ENCODE assay signal across 8 mouse cellular contexts in genomic region chr16:31235457-31236310, GRCm38 (mm10). TPM values are rescaled to one million over a fixed set of nuclear protein-coding genes. Genes with fewer than 3 reads are reported as not detected.
DNase-seq lines count a peak whose midpoint lies in the region; ATAC-seq and TF ChIP-seq lines count a peak whose summit lies in the region.
"Had no signal": no experiment of that assay in that cellular context is flagged by ENCODE, and none has a peak within 500 bp of the region (broad histone marks: within the 10 kb centered on the region; RNA-seq: fewer than 3 reads in every experiment).

No protein-coding gene starts in this region.

- H3K36me3 ChIP-seq in midbrain, embryonic 11.5 days (ENCODE audit: control insufficient read depth, insufficient read depth, low read length), result no peaks in the 10 kb centered on the region
- no peaks in the 10 kb centered on the region for H3K36me3 ChIP-seq in midbrain, embryonic 15.5 days (replicated peaks)
- no peaks in the 10 kb centered on the region for H3K36me3 ChIP-seq in heart, postnatal 0 days (replicated peaks; ENCODE audit: control insufficient read depth, insufficient read depth, low read length)

- H3K4me3 ChIP-seq in midbrain, embryonic 11.5 days (ENCODE audit: low read depth, low read length), result no peak overlapping the region
- no peak overlapping the region for H3K4me3 ChIP-seq in midbrain, embryonic 15.5 days
- H3K4me3 ChIP-seq in heart, postnatal 0 days (ENCODE audit: low read depth, low read length), result no peak overlapping the region; the same call in 1 of the 2 replicates

- no peak for TF ChIP-seq CTCF in heart, postnatal 0 days (IDR thresholded peaks at IDR 0.05; ENCODE audit: low read depth)

- no peaks in the 10 kb centered on the region for H3K27me3 ChIP-seq in midbrain, embryonic 11.5 days (ENCODE audit: control insufficient read depth, insufficient read depth, low read length)
- no peaks in the 10 kb centered on the region for H3K27me3 ChIP-seq in midbrain, embryonic 15.5 days (replicated peaks)
- H3K27me3 ChIP-seq in heart, postnatal 0 days (ENCODE audit: control insufficient read depth, insufficient read depth, low read length), result no peaks in the 10 kb centered on the region

- DNase-seq in midbrain, embryonic 11.5 days (ENCODE audit: low spot score, missing footprints), result peak; percentile 84
- peak; percentile 71 for DNase-seq in brain, adult 2 months (ENCODE audit: low read depth, low spot score)
- DNase-seq in heart, postnatal 0 days (ENCODE audit: low spot score), result no peak
- DNase-seq in thymus, postnatal 0 days (ENCODE audit: low spot score), result peak; percentile 81
- DNase-seq in right cerebral cortex, postnatal 14 days, result no peak

- no peak overlapping the region for H3K27ac ChIP-seq in midbrain, embryonic 11.5 days (ENCODE audit: low read depth, low read length)
- H3K27ac ChIP-seq in midbrain, embryonic 15.5 days, result no peak overlapping the region
- H3K27ac ChIP-seq in heart, postnatal 0 days (ENCODE audit: low read depth), result no peak overlapping the region
- H3K27ac ChIP-seq: liver, embryonic 14.5 days had no signal

- ATAC-seq in midbrain, embryonic 11.5 days (ENCODE audit: low FRiP score), result no peak
- no peak for ATAC-seq in midbrain, embryonic 15.5 days (replicated peaks)
- no peak for ATAC-seq in heart, postnatal 0 days (ENCODE audit: insufficient read depth, low read depth)
- peak; percentile 76 for ATAC-seq in megakaryocyte, adult 5-6 weeks (ENCODE audit: poor library complexity, severe bottlenecking)

- no peak for TF ChIP-seq EP300 in heart, postnatal 0 days (IDR thresholded peaks at IDR 0.05; ENCODE audit: low read depth)

- H3K4me1 ChIP-seq in midbrain, embryonic 11.5 days (ENCODE audit: control insufficient read depth, insufficient read depth, low read length), result no peaks in the 10 kb centered on the region; the same call in 1 of the 2 replicates
- 0 out of 2 replicates have a peak, but pooled peaks cover 3% of the 10 kb centered on the region for H3K4me1 ChIP-seq in midbrain, embryonic 15.5 days
- peaks cover 13% of the 10 kb centered on the region; the same call in 1 of the 2 replicates for H3K4me1 ChIP-seq in heart, postnatal 0 days (ENCODE audit: control insufficient read depth, insufficient read depth)

- H3K9me3 ChIP-seq in midbrain, embryonic 11.5 days (ENCODE audit: control insufficient read depth, low read length), result no peaks in the 10 kb centered on the region
- no peaks in the 10 kb centered on the region for H3K9me3 ChIP-seq in midbrain, embryonic 15.5 days
- no peaks in the 10 kb centered on the region for H3K9me3 ChIP-seq in heart, postnatal 0 days (replicated peaks; ENCODE audit: control insufficient read depth, low read length)

- H3K9ac ChIP-seq in midbrain, embryonic 11.5 days (ENCODE audit: low read length), result no peak overlapping the region
- H3K9ac ChIP-seq in midbrain, embryonic 15.5 days, result no peak overlapping the region
- no peak overlapping the region for H3K9ac ChIP-seq in heart, postnatal 0 days (replicated peaks; ENCODE audit: low read depth, low read length)
- H3K9ac ChIP-seq: liver, embryonic 14.5 days had no signal

- WGBS in midbrain, embryonic 11.5 days, result 36% methylated on average over 18 of the region's 18 CpGs
- WGBS in midbrain, embryonic 15.5 days, result 37% methylated on average over 18 of the region's 18 CpGs
- 23% methylated on average over 18 of the region's 18 CpGs for WGBS in heart, postnatal 0 days

- no peak overlapping the region for H3K4me2 ChIP-seq in midbrain, embryonic 11.5 days
- no peak overlapping the region for H3K4me2 ChIP-seq in midbrain, embryonic 15.5 days
- H3K4me2 ChIP-seq in heart, postnatal 0 days (ENCODE audit: low read depth, low read length), result peak overlapping the region; percentile 43

RNA-seq across cellular contexts. Expression of gene Acap2, which starts 34.6 kb away (rescaled TPM):
- 23.2 and 24.2 TPM in 2 replicates for polyA plus RNA-seq in midbrain, embryonic 11.5 days (2014; fragmentation: Nextera tagmentation; extraction: Ambion mirVana)
- polyA plus RNA-seq in midbrain, embryonic 15.5 days (2015; fragmentation: Nextera tagmentation; extraction: Ambion mirVana), result 10.1 and 11.3 TPM in 2 replicates
- total RNA-seq in heart, postnatal 0 days (2014; rRNA removed; ENCODE audit: low replicate concordance), result 12.8 and 13.2 TPM in 2 replicates
- 7.0 and 7.1 TPM in 2 replicates for polyA plus RNA-seq in heart, postnatal 0 days (2015; fragmentation: Nextera tagmentation; extraction: Ambion mirVana)
- 60.7 and 61.6 TPM in 2 replicates for total RNA-seq in megakaryocyte, adult 5-6 weeks (2015)
- total RNA-seq in megakaryocyte, adult 5-6 weeks (2017), result 90.0 and 98.9 TPM in 2 replicates
- 15.2 and 16.2 TPM in 2 replicates for polyA plus RNA-seq in thymus, postnatal 0 days (2015; fragmentation: Nextera tagmentation; extraction: Ambion mirVana)

RNA-seq across cellular contexts. Expression of gene Ppp1r2, which starts 39.4 kb away (rescaled TPM):
- 109 and 114 TPM in 2 replicates for polyA plus RNA-seq in midbrain, embryonic 11.5 days (2014; fragmentation: Nextera tagmentation; extraction: Ambion mirVana)
- 84.6 and 91.6 TPM in 2 replicates for polyA plus RNA-seq in midbrain, embryonic 15.5 days (2015; fragmentation: Nextera tagmentation; extraction: Ambion mirVana)
- 83.5 and 87.1 TPM in 2 replicates for total RNA-seq in heart, postnatal 0 days (2014; rRNA removed; ENCODE audit: low replicate concordance)
- 114 and 125 TPM in 2 replicates for polyA plus RNA-seq in heart, postnatal 0 days (2015; fragmentation: Nextera tagmentation; extraction: Ambion mirVana)
- total RNA-seq in megakaryocyte, adult 5-6 weeks (2015), result 85.4 and 90.2 TPM in 2 replicates
- 58.6 and 59.5 TPM in 2 replicates for total RNA-seq in megakaryocyte, adult 5-6 weeks (2017)
- polyA plus RNA-seq in thymus, postnatal 0 days (2015; fragmentation: Nextera tagmentation; extraction: Ambion mirVana), result 83.2 and 86.9 TPM in 2 replicates

Comparison
In these comparisons a context has a peak if more than half of its experiments do, and no peak if none do; other contexts are left out.
1. DNase-seq: peak in midbrain, embryonic 11.5 days (single experiment), brain, adult 2 months (single experiment) and thymus, postnatal 0 days (single experiment); none in heart, postnatal 0 days (single experiment) and right cerebral cortex, postnatal 14 days (single experiment).